Mouse (Mus musculus): ENCODE measurements at regions not wholly inside any gene's neighbourhood (a gene's known extent, or its start where the extent isn't known, plus 50 kb on each side); places are given as distances from the start of the nearest gene placed in this dataset.
A peak's percentile ranks its signal among the peaks of the same experiment; 100 is the strongest.

GRCm38 (mm10) chr15:49812885-49813284 is 4071.8 kb upstream of the Gm7489 start:
- ATAC-seq (ENCODE audit: insufficient read depth, low FRiP score, low TSS enrichment) = peak; percentile 48

DNA sequence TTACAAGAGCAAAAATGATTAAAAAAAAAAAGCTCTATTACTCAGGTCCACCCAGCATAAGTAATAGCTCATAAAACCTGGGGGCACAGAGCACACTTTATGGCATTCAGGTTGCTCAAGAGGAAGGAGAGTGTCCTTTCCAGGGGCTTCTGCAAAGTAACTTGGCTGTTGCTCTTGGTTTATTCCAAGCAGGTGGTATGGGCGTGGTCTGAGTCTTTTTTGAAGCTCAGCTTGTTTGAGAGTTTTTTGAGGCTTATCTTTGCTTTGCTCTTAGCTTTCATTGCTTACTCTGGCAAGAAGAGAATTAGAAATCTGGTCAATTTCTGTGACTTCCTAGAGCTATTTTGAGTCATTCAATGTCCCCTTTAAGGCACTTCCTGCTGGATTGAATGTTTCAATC is 4024.4 kb upstream of the Gm7489 start:
- Histone ChIP-seq H3K4me1 (ENCODE audit: control insufficient read depth, insufficient read depth, low read length) (no peaks in the 10 kb centered on the region), H3K4me3 (ENCODE audit: low read depth, low read length) (no peak overlapping the region), H3K4me2 (ENCODE audit: low read depth) (no peak overlapping the region), H3K9me3 (ENCODE audit: control insufficient read depth, low read length) (no peaks in the 10 kb centered on the region), H3K36me3 (ENCODE audit: control insufficient read depth, insufficient read depth, low read length) (no peaks in the 10 kb centered on the region), H3K27me3 (ENCODE audit: control insufficient read depth, insufficient read depth, low read length) (no peaks in the 10 kb centered on the region), H3K9ac (ENCODE audit: low read length) (no peak overlapping the region), H3K27ac (ENCODE audit: low read depth, low read length) (no peak overlapping the region)
- WGBS = 92% methylated on average over 1 of the region's 1 CpGs
- DNase-seq (ENCODE audit: low spot score) (no peak), ATAC-seq (ENCODE audit: insufficient read depth, low FRiP score, low TSS enrichment) (no peak)

More at GRCm38 (mm10) chr15:49812885-49813284, 4071.8 kb upstream of the Gm7489 start:
- no peak overlapping the region for H3K9ac ChIP-seq (ENCODE audit: low read length)
- no peaks in the 10 kb centered on the region for H3K27me3 ChIP-seq (ENCODE audit: control insufficient read depth, insufficient read depth, low read length)
- WGBS = 63% methylated on average over 5 of the region's 5 CpGs
- H3K9me3 ChIP-seq (ENCODE audit: control insufficient read depth, low read length) = no peaks in the 10 kb centered on the region
- H3K4me1 ChIP-seq (ENCODE audit: control insufficient read depth, insufficient read depth, low read length) = no peaks in the 10 kb centered on the region
- DNase-seq (ENCODE audit: low spot score) = no peak
- no peak overlapping the region for H3K4me2 ChIP-seq (ENCODE audit: low read depth)
- H3K27ac ChIP-seq (ENCODE audit: low read depth, low read length) = no peak overlapping the region
- H3K36me3 ChIP-seq (ENCODE audit: control insufficient read depth, insufficient read depth, low read length) = no peaks in the 10 kb centered on the region
- H3K4me3 ChIP-seq (ENCODE audit: low read depth, low read length) = no peak overlapping the region

- Histone ChIP-seq H3K36me3 (ENCODE audit: control insufficient read depth, insufficient read depth, low read length) (no peaks in the 10 kb centered on the region), H3K27me3 (ENCODE audit: control insufficient read depth, insufficient read depth, low read length) (no peaks in the 10 kb centered on the region), H3K9me3 (ENCODE audit: control insufficient read depth, low read length) (no peaks in the 10 kb centered on the region), H3K9ac (ENCODE audit: low read length) (no peak overlapping the region), H3K4me2 (ENCODE audit: low read depth) (no peak overlapping the region), H3K27ac (ENCODE audit: low read depth, low read length) (no peak overlapping the region), H3K4me3 (ENCODE audit: low read depth, low read length) (no peak overlapping the region), H3K4me1 (ENCODE audit: control insufficient read depth, insufficient read depth, low read length) (no peaks in the 10 kb centered on the region)
- DNase-seq (ENCODE audit: low spot score) (no peak), ATAC-seq (ENCODE audit: insufficient read depth, low FRiP score, low TSS enrichment) (no peak)
- WGBS = 64% methylated on average over 4 of the region's 4 CpGs
Observed at GRCm38 (mm10) chr15:49874555-49874954, 4010.2 kb upstream of the Gm7489 start.

DNA sequence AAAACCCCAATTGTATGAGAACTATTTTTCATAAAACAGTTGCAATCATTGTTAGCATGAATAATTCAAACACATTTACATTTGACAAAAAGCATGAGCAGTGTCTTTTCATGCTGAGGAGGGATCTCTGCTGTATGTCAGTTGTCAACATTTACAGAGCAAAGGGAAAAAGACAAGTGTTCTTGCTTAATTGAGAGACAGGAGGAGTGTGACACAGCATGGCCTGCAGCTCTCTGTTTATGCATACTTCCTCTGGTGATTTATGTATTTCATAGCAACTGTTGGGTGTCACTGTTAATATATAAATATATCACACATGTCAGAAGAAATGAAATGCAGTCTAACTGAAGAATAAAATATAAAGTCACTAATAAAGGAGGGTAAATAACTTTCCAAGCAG is 3998.8 kb upstream of the Gm7489 start:
- Histone ChIP-seq H3K4me3 (ENCODE audit: low read depth, low read length) (no peak overlapping the region), H3K27me3 (ENCODE audit: control insufficient read depth, insufficient read depth, low read length) (no peaks in the 10 kb centered on the region)
- no peak for DNase-seq (ENCODE audit: low spot score)

DNA sequence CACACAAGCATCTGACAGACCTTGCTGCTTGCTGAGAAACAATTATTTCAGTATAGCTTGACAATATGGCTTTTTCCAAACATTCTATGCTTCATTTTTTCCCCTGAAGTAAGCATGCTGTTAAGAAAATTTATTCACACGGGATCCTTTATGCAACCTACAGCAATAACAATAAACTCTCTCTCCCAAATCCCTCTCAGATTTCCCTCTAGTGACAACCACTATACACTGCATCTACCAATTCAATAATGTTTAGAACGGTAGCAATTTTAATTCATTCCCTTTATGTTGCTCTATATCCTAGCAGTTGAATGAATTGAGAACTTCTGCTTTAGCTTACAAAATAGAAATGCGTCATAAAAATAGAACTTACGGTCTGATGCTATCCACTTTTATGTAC is 3988.7 kb upstream of the Gm7489 start:
- Histone ChIP-seq H3K4me3 (ENCODE audit: low read depth, low read length) (no peak overlapping the region), H3K9me3 (ENCODE audit: control insufficient read depth, low read length) (no peaks in the 10 kb centered on the region), H3K27me3 (ENCODE audit: control insufficient read depth, insufficient read depth, low read length) (no peaks in the 10 kb centered on the region), H3K27ac (ENCODE audit: low read depth, low read length) (no peak overlapping the region), H3K4me2 (ENCODE audit: low read depth) (no peak overlapping the region), H3K4me1 (ENCODE audit: control insufficient read depth, insufficient read depth, low read length) (no peaks in the 10 kb centered on the region), H3K36me3 (ENCODE audit: control insufficient read depth, insufficient read depth, low read length) (no peaks in the 10 kb centered on the region), H3K9ac (ENCODE audit: low read length) (no peak overlapping the region)
- whole genome bisulfite sequencing = 86% methylated on average over 4 of the region's 4 CpGs
- ATAC-seq (ENCODE audit: insufficient read depth, low FRiP score, low TSS enrichment) (no peak), DNase-seq (ENCODE audit: low spot score) (no peak)

More for the DNA sequence above, 3998.8 kb upstream of the Gm7489 start:
- no peaks in the 10 kb centered on the region for H3K4me1 ChIP-seq (ENCODE audit: control insufficient read depth, insufficient read depth, low read length)
- no peak overlapping the region for H3K27ac ChIP-seq (ENCODE audit: low read depth, low read length)
- no peak for ATAC-seq (ENCODE audit: insufficient read depth, low FRiP score, low TSS enrichment)
- no peak overlapping the region for H3K4me2 ChIP-seq (ENCODE audit: low read depth)
- no peak overlapping the region for H3K9ac ChIP-seq (ENCODE audit: low read length)
- H3K9me3 ChIP-seq (ENCODE audit: control insufficient read depth, low read length) = no peaks in the 10 kb centered on the region
- no peaks in the 10 kb centered on the region for H3K36me3 ChIP-seq (ENCODE audit: control insufficient read depth, insufficient read depth, low read length)

DNA sequence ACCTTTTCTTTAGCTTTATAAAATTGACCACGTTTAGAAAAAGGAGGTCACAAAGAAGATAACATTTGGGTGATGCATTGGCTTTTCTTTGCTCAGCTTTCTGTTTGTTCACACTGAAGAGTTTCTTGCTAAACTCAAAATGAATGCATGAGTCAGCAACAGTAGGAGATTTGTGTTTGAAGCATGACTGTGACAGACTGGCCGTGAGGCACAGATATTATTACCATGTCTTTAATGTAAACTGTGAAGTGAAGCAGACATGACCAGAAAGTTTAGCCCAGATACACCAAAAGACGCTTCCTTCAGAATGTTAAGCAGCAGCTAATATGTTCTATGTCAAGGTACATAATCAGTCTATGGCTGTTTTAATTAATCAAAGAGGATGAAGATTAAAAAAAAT is 3985.9 kb upstream of the Gm7489 start:
- no peaks in the 10 kb centered on the region for H3K36me3 ChIP-seq (ENCODE audit: control insufficient read depth, insufficient read depth, low read length)
- no peaks in the 10 kb centered on the region for H3K27me3 ChIP-seq (ENCODE audit: control insufficient read depth, insufficient read depth, low read length)
- 75% methylated on average over 3 of the region's 3 CpGs for WGBS
- no peak overlapping the region for H3K9ac ChIP-seq (ENCODE audit: low read length)
- no peaks in the 10 kb centered on the region for H3K4me1 ChIP-seq (ENCODE audit: control insufficient read depth, insufficient read depth, low read length)
- ATAC-seq (ENCODE audit: insufficient read depth, low FRiP score, low TSS enrichment) = no peak
- DNase-seq (ENCODE audit: low spot score) = no peak
- no peak overlapping the region for H3K4me3 ChIP-seq (ENCODE audit: low read depth, low read length)
- H3K27ac ChIP-seq (ENCODE audit: low read depth, low read length) = no peak overlapping the region
- H3K9me3 ChIP-seq (ENCODE audit: control insufficient read depth, low read length) = no peaks in the 10 kb centered on the region
- H3K4me2 ChIP-seq (ENCODE audit: low read depth) = no peak overlapping the region

DNA sequence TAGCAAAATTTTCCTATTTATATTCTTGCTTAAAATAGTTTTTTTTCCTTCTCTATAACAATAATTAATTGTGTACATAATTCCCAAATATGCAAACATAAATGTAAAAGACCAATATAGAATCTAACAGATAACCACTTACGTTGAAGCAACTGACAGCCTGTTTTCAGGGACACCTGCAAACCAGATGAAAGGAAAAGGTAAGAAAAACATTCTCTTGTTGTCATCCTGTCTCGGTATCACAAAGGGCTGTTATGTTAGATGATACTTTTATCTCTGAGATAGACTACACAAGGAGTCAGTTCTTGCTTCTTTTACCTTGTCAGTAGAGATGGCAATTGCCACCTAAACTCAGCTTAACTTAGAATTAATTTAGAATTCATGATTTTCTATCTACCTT is 3984.9 kb upstream of the Gm7489 start:
- no peak for DNase-seq (ENCODE audit: low spot score)
- no peak overlapping the region for H3K9ac ChIP-seq (ENCODE audit: low read length)
- no peaks in the 10 kb centered on the region for H3K9me3 ChIP-seq (ENCODE audit: control insufficient read depth, low read length)
- no peaks in the 10 kb centered on the region for H3K27me3 ChIP-seq (ENCODE audit: control insufficient read depth, insufficient read depth, low read length)
- 87% methylated on average over 2 of the region's 2 CpGs for WGBS
- no peak overlapping the region for H3K4me2 ChIP-seq (ENCODE audit: low read depth)
- H3K4me3 ChIP-seq (ENCODE audit: low read depth, low read length) = no peak overlapping the region
- no peak overlapping the region for H3K27ac ChIP-seq (ENCODE audit: low read depth, low read length)
- H3K36me3 ChIP-seq (ENCODE audit: control insufficient read depth, insufficient read depth, low read length) = no peaks in the 10 kb centered on the region
- ATAC-seq (ENCODE audit: insufficient read depth, low FRiP score, low TSS enrichment) = no peak
- no peaks in the 10 kb centered on the region for H3K4me1 ChIP-seq (ENCODE audit: control insufficient read depth, insufficient read depth, low read length)

Data from neural tube, embryonic 11.5 days (tissue).